Mouse (Mus musculus) liver, adult 2 months (tissue): ENCODE measurements around the gene Tmem218.

Experiments
- CTCF ChIP-seq: fragments of 200-500 bp; IDR thresholded peaks from 2 replicates; pipeline ENCODE4 v1.5.1; 2011; ENCODE audit warnings: low read depth, low read length, control low read depth
- POLR2A ChIP-seq: fragments of 200-500 bp; IDR thresholded peaks from 2 replicates; pipeline ENCODE4 v1.6.1; 2011; ENCODE audit warnings: low read length, control low read depth; ENCODE audit not compliant: insufficient read depth; ENCODE audit errors: extremely low read depth

- TF ChIP-seq POLR2A (no peak), CTCF (no peak)
Measured at GRCm38 (mm10) chr9:37214327-37215060, 6.5 kb downstream of the Tmem218 start.
